Mouse (Mus musculus): Measurements from ENCODE around the gene D1Ertd622e. TPM values are rescaled to one million over a fixed set of nuclear protein-coding genes. Genes with fewer than 3 reads are reported as not detected.
"Not testable (repeated sequence)": the region's sequence is repeated elsewhere in the genome, so short reads cannot be mapped to it uniquely, and the experiment has no call there.

The D1Ertd622e gene
- total RNA-seq, 2 experiments from 2014 or later: 11.5 to 18.3 TPM

DNA sequence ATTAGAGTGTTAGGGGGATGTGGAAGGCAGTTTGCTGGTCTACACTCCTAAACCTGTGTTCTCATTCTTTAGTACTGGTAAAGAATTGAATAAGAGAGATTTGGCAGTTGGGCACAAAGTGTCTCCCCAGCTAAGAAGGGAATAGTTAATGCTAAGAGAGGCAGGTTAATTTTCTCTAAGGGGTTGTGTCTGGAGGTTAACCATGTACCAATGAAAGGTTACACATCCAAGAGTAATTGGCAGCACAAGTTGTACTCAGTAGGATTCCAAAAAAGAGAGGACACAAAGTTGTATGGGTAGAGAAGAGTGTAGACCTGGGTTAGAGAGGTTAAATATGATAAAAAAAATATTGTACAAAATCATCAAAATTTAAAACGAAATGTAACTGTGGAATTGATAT lies 58.5 kb downstream of the D1Ertd622e start:
- H3K4me3 ChIP-seq: no peak overlapping the region
- H3K27ac ChIP-seq: no peak overlapping the region
- no peak for DNase-seq
- intact Hi-C loops (cut with DNase I): no loop called here
- TF ChIP-seq CTCF (IDR thresholded peaks at IDR 0.05): no peak

DNA sequence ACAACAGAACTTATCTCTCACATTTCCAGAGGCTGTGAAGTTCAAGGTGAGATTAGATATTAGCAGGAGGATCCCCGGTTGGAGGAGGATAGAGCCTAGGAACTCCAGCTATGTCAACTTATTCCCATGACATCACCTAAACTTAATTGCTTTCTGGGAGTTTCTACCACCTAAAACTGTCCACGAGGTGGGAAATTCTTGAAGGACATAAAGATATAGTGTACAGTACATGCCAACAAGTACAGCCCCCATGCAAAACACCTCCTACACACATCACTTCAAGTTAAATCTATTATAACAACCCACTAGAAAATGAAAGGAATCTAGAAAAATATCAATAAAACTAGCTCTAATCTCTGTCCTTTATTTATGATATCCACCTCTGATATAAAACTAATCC lies 61.5 kb downstream of the D1Ertd622e start:
- intact Hi-C loops (cut with DNase I): no loop called here

DNA sequence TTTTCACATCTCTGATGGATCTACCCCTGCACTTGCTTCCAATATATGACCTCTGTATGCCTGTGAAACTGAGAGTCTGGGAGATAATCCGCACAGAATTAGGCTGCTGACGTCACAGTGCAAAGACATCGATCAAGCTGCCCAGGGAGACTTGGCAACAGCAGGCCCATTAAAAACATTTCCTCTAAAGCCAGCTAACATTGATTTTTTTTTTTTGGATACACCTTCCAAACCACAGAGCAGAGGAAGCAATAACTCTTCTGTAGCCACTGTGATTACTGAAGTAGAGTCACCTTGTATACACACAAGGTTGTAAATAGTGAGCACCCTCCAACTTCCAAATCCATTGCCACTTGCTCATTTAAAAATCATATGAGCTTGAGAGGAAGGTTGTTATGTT lies 62.8 kb downstream of the D1Ertd622e start:
- no peak for TF ChIP-seq CTCF (IDR thresholded peaks at IDR 0.05)
- no peak for DNase-seq
- H3K27ac ChIP-seq: no peak overlapping the region
- intact Hi-C loops (cut with DNase I): no loop called here
- H3K4me3 ChIP-seq: no peak overlapping the region

More for the DNA sequence above, 61.5 kb downstream of the D1Ertd622e start:
- no peak for DNase-seq
- no peak for TF ChIP-seq CTCF (IDR thresholded peaks at IDR 0.05)
- Histone ChIP-seq H3K4me3 (no peak overlapping the region), H3K27ac (no peak overlapping the region)

DNA sequence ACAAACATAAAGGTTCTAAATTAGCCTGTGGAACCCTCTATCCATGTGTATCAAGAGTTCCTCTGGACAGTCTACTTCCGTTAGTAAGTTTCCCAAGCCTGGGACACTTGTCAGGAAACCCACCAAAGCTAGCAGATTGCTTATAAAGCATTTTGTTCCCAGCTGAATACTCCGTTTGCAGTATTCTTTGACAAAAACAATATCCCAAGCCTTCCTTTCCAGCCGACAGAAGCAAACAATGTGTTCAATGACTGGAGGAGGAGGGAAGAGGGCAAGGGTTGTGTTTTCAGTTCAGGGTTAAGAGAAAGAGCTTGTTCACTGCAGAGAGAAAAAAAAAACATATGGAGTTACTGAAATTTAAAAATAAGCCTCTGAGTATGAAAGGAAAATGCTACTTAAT lies 73.3 kb downstream of the D1Ertd622e start:
- intact Hi-C loops (cut with DNase I): no loop called here
- no peak for DNase-seq
- no peak for TF ChIP-seq CTCF (IDR thresholded peaks at IDR 0.05)
- H3K4me3 ChIP-seq: no peak overlapping the region
- H3K27ac ChIP-seq: no peak overlapping the region

DNA sequence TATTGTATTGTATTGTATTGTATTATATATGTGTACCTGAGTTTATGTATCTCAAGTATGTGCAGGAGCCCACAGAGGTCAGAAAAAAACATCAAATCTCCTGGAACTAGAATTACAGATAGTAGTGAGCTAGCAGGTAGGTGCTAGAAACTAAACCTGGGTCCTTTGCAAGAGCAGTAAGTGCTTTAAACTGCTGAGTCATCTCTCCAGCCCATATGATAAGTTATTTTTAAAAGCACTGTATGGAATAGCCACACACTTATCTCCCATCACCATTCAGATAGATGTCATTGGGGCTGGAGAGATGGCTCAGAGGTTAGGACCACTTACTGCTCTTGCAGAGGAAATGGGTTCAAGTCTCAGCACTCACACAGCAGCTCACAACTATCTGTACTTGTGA lies 76.8 kb downstream of the D1Ertd622e start:
- Histone ChIP-seq H3K4me3 (no peak overlapping the region), H3K27ac (no peak overlapping the region)
- DNase-seq: no peak
- TF ChIP-seq CTCF (IDR thresholded peaks at IDR 0.05): no peak
- intact Hi-C loops (cut with DNase I): no loop called here

DNA sequence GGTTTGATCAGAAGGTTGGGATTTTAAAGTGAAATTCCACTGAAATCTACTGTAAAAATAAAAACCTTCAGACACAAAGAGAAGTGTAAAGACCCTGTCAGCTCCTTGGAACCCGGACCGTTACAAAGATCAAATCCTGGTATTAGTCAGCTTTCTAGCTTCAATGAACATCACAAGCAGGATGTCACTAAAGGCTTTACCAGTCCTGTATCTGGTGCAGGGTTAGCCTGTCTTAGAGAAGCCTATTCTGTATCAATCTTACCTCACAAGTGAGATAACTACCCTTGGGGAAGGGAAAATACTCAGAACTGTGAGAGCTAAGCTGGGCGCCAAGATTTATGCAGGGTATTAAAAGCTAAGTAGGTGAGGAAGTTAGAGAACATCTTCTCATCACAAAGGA lies 77.7 kb downstream of the D1Ertd622e start:
- intact Hi-C loops (cut with DNase I): no loop called here
- no peak for TF ChIP-seq CTCF (IDR thresholded peaks at IDR 0.05)
- no peak overlapping the region for H3K27ac ChIP-seq

DNA sequence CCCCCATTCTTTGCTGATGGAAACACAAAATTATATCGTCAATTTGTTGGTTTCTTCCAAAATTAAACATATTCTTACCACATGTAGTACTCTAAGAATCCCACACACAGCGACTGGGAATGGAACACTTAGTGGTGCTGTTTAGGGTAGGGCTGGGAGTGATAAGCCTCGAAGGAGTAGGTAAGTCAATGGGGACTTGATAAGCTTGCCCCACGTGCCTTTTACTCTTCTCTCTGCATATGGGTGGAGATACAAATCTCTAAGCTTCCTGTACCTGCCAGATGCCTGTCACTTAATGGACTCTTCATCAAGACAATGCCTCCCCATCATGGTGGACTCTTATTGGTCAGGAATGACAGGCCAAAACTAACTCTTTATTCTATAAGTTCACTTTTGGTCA lies 78.8 kb downstream of the D1Ertd622e start:
- no peak for TF ChIP-seq CTCF (IDR thresholded peaks at IDR 0.05)
- no peak overlapping the region for H3K27ac ChIP-seq
- intact Hi-C loops (cut with DNase I): no loop called here
- no peak overlapping the region for H3K4me3 ChIP-seq
- DNase-seq: no peak

More for the DNA sequence above, 77.7 kb downstream of the D1Ertd622e start:
- no peak for DNase-seq
- H3K4me3 ChIP-seq: no peak overlapping the region

DNA sequence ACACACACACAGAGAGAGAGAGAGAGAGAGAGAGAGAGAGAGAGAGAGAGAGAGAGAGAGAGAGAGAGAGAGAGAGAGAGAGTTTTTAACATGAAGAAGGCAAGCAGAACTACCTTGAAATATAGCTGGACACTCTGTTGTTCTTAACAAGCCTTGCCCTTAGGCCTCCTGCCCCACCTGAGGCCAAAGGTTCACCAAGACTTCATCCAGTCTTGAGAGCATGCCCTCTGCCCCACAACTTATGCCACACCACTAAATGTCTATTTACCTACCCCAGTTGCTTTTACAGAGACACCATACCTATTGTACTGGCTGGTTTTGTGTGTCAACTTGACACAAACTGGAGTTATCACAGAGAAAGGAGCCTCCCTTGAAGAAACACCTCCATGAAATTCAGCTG lies 81.2 kb downstream of the D1Ertd622e start:
- H3K27ac ChIP-seq; H3K4me3 ChIP-seq; DNase-seq; intact Hi-C loops (cut with DNase I): not testable (repeated sequence)

DNA sequence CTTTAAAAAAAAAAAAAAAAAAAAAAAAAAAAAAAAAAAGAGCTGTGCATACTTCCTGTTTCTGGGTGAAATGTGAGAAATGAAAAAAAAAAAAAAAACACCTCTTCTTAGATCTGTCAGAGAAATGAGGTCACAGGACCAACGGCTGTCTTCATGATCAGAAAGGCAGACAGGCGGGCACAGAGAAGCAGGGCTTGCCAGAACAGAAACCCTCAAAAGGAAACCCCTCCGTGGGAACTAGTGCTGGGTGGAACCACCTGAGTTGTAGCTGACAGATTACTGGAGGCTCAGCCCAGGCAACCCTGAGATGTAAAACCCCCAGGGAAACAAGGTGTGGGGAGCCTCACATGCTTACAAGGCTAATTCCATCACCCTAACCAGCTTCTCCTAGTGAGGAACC lies 81.6 kb downstream of the D1Ertd622e start:
- DNase-seq: no peak
- H3K27ac ChIP-seq: no peak overlapping the region
- intact Hi-C loops (cut with DNase I): no loop called here
- TF ChIP-seq CTCF (IDR thresholded peaks at IDR 0.05): no peak
- no peak overlapping the region for H3K4me3 ChIP-seq

DNA sequence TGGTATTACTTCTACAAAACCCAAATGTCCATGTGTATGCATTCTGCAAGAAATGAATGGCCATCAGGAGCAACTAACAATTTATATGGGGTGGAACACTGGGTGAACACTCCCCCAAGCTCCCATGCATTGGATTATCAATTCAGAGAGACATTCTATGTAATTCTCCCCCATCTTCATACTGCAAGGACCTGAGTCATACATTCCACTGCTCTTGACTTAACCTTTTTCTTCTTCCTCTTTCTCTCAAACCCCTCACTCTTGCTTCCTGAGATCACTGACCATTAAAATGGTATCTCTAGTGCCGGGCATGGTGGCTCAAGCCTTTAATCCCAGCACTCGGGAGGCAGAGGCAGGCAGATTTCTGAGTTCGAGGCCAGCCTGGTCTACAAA lies 83.9 kb downstream of the D1Ertd622e start:
- Histone ChIP-seq H3K4me3 (no peak overlapping the region), H3K27ac (no peak overlapping the region)
- no peak for DNase-seq
- intact Hi-C loops (cut with DNase I): no loop called here
- no peak for TF ChIP-seq CTCF (IDR thresholded peaks at IDR 0.05)

DNA sequence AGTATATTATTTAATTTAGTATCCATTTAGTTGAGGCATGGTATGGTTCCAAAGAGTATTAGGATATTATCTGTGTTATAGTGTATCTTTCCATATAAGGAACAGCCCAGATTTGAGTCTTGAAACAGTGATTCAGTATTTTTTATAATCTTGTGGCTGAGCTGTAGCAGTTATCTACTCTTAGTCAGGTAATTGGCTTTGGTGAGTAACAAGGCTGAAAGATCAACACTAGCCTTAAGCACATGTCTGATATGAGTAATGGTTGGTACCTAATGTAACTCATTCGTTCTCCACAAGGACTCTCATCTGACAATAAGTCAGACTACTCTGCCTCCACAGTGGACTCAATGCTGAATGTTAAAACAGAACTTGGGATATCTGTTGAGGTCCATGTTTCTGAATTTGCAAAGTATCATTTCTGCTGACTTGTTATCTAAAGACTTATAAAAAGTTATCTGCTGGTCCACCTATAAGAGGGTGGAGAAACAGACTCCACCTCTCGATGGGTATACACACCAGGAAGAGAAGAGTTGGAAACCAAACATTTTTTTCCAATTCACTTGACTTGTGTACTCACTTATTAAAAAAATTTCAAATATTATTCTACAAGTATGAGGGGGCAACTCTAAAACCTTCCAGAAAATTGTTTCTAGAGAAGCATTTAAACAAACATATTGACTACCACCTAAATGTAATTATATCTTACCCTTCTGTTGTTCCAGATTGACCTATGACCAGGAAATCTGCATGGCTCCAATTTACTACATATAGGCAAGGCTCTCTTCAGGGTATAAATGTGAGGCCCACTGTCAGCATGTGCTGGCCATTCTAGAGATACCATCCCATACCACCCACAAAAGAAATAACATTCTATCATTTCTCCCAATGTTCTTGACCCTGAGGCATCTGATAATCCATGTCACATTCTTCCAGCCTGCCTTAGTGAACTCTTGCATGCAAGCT lies 84.5 kb downstream of the D1Ertd622e start:
- intact Hi-C loops (cut with DNase I): no loop called here
- H3K4me3 ChIP-seq: no peak overlapping the region
- no peak for DNase-seq
- no peak for TF ChIP-seq CTCF (IDR thresholded peaks at IDR 0.05)
- H3K27ac ChIP-seq: no peak overlapping the region

DNA sequence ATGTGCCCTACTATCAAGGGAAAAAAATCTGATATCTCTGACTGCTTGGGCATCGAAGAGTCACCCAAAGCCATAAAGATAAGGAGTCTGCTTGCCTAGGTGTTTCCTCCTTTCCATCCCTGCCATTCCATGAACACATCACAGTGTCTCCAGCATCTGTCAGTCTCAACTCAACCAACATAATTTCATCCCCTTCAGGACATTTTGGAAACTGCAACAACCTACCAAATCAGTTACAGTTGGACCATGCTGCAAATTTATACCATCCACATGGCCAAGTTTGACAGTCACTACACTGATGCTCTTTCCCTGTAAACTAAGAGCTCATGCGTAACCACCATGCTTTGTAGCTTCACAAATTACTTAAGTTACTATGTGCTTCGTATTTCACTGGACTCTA lies 85.3 kb downstream of the D1Ertd622e start:
- intact Hi-C loops (cut with DNase I): no loop called here
- Histone ChIP-seq H3K4me3 (no peak overlapping the region), H3K27ac (no peak overlapping the region)
- no peak for DNase-seq
- no peak for TF ChIP-seq CTCF (IDR thresholded peaks at IDR 0.05)

DNA sequence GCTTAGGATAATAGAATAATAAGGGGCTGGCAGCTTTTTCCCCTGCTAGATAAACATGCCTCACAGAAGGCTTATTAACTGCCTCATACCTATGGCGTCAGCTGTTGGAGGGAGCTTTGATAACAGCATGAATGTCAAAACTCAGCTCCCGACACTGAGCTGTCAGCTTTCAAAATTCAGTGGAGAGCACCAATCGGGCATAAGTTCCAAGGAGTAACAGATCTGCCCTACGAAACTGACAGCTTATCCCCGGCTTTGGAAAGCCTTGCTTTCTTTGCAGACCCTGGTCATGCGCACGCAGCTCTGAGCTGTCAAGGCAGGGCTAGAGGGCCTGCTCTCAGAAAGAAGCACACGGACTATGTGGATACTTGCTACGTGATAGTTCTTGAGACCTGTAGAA lies 91.1 kb downstream of the D1Ertd622e start:
- TF ChIP-seq CTCF (IDR thresholded peaks at IDR 0.05): no peak
- no peak overlapping the region for H3K4me3 ChIP-seq
- DNase-seq: no peak
- no peak overlapping the region for H3K27ac ChIP-seq
- intact Hi-C loops (cut with DNase I): no loop called here

DNA sequence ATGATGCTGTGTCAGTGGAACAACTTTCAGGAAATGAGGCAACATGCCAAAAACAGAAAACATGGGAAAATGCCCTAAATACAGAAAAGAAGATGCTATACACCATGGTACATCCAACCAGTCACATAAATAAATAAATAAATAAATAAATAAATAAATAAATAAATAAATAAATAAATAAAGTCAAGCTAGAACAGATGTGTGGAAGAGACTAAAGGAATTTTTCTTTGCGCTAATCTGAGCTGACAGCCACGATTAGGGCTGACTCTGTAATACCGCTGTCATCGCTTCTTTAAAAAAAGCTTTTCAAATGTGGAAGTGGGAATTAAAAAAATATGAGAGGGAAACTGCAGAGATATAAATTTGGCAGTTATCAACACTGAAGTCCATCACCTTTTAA lies 93.9 kb downstream of the D1Ertd622e start:
- Histone ChIP-seq H3K4me3 (no peak overlapping the region), H3K27ac (no peak overlapping the region)
- no peak for TF ChIP-seq CTCF (IDR thresholded peaks at IDR 0.05)
- no peak for DNase-seq
- intact Hi-C loops (cut with DNase I): loop anchor here (10.0 kb wide), 1 partner anchor 117 kb away; no protein-coding TSS in a partner anchor
